Mouse (Mus musculus): ENCODE results near the gene Rflnb.
"Not testable (repeated sequence)": the region's sequence is repeated elsewhere in the genome, so short reads cannot be mapped to it uniquely, and the experiment has no call there.

Rflnb gene

DNA sequence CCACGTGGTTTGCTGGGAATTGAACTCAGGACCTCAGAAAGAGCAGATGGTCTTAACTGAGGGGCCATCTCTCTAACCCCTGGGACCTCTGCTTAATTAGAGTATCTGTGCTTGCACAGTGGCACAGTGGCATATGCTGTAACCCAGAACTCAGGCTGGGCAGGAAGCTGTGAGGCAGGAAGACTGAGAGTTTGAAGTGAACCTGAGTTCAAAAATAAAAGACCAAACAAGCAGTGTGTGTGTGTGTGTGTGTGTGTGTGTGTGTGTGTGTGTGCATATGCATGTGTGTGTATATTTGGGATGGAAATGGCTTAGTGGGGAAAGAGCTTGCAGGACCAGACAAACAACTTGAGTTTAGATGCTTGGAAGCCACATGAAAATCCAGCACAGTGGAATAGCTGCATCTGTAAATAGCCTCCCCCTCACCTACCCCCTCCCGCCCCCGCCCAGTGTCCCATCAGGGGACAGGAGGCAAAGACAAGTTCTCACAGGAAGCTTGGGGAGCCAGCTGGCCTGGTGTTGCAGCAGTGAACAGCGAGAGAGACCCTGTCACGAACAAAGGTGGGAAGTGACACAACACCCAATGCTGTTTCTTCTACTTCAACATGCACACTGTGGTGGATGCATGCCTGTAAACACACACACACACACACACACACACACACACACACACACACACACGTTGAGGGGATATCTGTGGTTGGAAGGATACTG, 10.2 kb upstream of the Rflnb start:
- no peak for DNase-seq (ENCODE audit: low spot score in 2 of 2)

DNA sequence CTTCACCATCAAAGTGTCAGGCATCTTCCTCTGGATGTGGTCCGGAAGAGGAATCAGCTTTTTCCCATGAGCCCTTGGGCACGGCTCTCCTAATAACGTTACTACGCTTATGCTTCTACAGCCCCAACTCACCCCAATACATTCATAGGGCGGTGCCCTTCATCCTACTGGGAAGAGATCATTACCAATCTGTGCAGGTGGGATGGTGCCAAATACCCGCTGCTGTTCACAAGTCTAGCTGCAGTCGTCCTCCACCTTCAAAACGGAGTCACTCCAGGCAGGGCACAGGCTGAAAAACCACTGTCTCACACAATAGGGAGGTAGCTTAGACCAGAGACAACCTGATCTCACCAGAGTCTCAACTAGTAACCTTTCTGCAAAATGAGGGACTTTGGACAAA, 7.6 kb upstream of the Rflnb start:
- no peak for DNase-seq (ENCODE audit: low spot score in 2 of 2)

DNA sequence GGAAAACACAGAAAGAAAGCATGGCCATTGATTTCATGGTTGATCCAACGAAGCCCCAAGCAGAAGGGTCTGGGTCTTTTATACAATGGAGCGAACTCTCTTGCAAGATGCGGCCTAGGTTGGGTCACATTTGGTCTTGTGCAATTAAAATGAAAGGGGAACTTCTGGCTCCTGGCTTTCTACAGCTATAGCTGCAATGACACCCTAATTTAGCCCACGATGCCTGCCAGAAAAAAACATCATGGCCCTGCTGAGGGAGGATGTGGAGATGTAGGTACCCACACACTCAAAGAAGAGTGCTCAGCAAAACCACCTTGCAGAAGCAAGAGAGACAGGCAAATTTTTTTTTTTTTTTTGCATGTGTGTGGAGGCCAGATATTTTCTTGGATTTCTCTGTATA, 6.3 kb upstream of the Rflnb start:
- DNase-seq (ENCODE audit: low spot score in 2 of 2) = no peak

DNA sequence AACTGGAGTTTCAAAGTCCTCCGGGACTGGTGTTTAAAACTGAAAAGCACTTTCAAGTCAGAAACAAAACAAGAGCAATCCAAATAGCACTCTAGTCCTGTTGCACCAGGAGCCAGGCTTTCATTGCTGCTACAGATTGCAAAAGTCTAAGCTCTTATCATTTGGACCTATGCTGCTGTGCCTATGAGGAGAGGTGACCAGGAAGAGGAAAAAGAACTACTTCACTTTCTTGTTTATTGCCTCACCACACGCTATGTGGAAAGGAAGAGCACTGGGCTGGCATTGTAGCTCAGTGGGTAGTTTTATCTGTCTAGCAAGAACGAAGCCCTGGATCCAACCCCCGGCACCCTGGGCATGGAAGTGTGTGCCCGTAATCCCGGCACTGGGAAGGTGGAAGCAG, 5.8 kb upstream of the Rflnb start:
- no peak for DNase-seq (ENCODE audit: low spot score in 2 of 2)

DNA sequence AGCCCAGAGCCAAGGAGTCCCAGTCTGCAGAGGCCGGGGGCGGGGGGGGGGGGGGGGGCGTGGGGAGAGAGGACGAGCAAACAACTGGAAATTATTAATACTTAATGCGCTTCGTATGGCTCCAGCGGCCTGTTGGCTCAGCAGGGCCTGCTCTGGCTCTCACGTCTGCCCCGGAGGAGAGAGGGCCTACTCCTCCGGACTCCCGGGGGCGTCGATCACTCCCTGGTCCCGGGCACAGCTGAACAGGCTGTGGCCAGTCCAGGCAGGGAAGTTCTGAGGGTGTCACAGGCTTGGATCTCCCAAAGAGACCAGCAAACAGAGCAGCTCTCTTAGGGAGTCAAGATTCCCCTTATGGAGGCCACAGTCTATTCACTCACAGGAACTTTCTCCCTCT, 487 bp upstream of the Rflnb start:
- peak in 1 of 2 experiments; percentile 31 for DNase-seq (ENCODE audit: low spot score in 2 of 2)

DNA sequence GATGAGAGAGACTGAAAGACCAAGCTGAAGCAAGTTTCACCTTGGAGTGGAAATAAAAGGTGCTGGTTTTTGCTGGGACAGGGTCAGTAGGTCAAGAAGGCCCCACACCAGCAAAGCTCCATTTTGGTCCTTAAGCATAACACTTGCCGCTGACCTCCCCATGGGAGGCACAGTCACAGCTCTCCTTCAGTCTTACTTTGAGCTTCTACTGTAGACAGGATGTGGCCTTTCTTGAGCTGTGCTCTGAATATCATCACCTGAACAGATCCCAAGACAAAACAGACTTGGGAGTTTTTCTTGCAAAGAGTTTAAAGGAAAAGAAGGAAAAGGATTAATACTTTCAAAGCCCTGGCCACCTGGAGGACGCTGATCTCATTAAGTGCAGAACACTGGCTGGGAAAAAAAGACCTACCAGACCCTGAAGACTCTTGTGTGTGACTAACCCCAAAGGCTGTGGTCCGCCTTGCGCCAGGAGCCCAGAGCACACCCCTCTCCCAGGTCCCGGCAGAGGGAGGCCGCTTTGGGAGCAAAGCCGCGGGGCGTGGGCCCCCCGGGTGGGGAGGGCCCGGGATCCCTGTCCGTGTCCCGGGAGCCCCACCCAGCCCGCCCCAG, 949 bp downstream of the Rflnb start:
- no peak for DNase-seq (ENCODE audit: low spot score in 2 of 2)

DNA sequence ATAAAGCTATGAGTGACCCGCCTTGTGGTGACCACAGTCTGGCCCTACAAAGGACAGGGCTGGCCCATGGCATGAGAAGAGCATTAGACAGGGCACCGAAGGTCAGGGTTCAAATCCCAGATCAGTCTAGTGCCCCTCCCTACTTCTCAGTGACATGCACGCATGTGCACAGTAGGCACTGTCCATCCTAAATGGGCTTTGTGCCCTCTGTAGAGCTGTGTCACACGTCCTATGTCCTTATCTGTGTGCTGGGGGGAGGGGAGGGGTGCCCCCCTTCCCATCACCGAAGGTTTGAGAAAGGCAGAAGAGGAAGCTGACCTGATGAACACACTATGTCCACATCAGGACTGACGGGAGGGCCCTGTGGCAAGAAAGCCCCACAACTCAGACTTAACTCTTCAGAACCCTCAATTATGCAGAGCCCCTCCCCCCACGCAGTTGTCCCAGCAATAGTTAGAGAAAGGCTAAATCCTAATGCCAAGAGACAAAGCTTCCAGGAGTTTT, 2.5 kb downstream of the Rflnb start:
- no peak for DNase-seq (ENCODE audit: low spot score in 2 of 2)

DNA sequence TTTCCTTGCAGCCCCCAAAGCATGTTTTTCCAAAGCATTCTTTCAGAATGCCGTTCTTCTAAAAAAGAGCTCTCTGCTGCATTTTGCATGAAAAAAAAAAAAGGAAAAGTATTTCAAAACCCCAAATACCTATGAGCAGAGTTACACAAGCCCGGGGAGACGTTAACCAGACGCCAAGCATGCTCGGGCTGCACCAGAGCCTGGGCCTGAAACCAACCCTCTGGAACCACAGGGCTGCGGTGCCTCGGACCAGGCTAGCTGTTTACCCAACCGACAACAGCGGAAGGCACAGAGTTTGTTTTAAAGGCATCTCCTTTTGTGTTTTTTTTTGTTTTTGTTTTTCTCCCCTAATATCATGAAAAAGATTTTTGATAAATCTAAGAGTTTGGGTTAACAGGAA, 6.7 kb downstream of the Rflnb start:
- DNase-seq (ENCODE audit: low spot score in 2 of 2) = no peak

DNA sequence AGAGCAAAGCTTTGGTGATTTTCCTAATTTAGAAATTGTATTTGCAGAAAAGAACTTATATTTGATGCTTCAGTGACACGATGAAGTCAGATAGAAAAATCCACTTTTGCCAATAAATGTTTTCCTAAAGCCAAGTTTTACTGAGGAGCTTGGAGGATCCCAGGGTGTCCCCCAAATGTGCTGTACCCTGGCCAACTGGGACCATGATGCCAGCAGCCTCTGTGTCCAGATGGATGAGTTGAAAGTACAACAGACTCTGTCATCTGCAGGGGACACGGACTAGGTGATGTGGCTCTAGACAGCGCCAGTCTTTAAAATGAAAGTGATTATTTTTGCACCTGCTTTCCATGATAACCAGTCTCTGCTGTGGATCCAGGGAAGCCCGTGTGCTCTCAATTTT, 7.7 kb downstream of the Rflnb start:
- no peak for DNase-seq (ENCODE audit: low spot score in 2 of 2)

DNA sequence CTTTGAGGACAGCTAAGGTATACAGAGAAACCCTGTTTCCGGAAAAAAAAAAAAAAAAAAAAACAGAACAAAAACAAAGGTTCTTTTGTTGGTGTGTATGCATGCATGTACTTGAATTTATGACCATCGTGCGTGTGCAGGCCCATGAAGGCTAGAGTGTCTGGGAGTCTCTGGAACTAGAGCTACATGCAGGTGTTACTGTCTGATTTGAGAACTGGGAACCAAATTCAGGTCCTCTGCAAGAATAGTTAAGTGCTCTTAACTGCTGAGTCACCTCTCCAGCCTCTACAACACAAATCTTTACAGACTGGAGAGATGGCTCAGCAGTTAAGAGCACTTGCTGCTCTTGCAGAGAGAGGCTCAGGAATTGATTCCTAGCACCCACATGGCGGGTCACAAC, 11.8 kb downstream of the Rflnb start:
- no peak for DNase-seq (ENCODE audit: low spot score in 2 of 2)

DNA sequence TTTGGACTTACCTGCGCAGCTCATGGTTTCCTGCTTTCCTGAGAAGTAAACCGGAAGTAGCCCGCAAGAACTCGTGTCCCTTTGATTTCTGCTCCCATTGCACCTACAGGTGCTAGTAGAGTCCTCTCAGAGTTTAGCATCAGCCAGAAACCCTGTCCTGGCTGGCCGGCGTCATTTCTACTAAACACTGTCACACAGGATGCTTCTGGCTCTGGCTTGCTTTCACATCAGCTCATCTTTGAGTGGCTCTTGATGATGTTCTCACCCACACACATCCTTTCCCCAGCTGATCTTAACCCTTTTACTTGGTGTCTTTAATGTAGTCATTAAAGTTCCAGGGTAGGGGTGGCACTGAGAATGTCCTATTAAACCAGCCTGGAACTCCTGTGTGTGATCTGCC, 12.3 kb downstream of the Rflnb start:
- DNase-seq (ENCODE audit: low spot score in 2 of 2) = no peak

DNA sequence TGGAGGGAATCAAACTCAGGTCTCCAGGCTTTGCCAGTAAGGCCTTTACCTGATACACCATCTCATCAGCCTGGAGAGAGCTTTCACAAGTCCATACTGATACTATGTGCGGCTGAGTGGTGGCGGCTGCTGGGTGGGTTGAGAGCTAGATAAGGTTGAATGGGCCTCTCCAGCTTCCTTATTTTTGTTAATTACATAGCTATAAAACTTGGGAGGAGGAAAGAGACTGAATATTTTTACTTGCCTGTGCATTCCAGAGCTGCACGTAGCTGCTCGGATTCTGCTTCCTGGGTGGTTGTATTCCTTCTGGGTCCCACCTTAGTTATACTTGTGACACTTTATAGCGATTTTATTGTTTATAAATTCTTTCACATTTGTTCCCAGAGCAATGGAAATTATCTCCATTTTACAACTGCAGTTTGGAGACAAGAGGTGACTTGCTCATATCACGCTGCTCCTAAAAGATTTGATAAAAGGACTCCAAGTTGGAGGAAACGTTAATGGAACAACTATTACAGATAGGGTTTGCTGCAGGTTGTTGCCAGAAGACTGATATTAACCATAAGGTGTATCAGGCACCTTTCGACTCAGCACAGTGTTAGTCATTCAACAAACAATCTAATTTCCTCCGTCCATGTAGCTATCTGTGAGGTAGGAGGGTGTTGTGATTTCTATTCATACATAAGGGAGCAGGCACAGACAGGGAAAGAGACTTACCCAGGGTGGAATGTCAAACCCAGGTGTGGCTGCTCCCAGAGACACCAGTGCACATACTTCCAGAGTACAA, 16.6 kb downstream of the Rflnb start:
- no peak for DNase-seq (ENCODE audit: low spot score in 2 of 2)

DNA sequence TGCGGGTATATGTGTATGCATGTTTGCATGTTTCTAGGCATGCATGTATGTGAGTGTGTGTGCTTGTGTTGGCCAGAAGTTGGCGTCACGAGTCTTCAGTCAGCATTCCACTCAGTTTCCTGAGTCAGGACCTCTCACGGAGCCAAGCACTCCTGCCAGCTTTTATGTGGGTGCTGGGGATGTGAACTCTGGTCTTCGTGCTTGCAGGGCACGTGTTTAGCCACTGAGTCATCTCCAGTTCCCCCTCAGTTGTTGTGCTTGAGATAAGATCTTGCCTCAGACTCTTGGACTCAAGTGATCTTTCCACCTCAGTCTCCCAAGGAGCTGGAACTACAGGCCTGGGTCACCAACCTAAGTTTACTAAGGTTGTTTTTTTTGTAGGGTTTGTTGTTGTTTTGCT, 18.5 kb downstream of the Rflnb start:
- no peak for DNase-seq (ENCODE audit: low spot score in 2 of 2)

DNA sequence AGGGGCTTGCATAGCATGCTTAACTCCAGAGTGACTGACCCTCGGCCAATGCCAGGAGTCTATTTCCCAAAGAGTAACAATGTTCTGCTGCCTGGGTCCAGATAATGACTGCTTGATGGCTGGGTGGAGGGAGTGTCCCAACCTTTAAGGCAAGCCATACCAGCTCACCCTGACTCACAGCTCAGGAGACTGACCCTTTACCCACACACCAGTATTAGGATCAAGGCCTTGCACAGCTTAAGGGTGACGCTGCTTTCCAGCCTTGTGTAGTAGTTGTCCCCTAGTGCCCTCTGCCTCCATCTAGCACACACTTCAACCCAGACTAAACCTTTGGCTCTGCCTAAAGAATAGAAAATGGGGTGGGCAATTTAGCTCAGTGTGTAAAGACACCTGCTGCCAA, 19.4 kb downstream of the Rflnb start:
- DNase-seq (ENCODE audit: low spot score in 2 of 2) = no peak

DNA sequence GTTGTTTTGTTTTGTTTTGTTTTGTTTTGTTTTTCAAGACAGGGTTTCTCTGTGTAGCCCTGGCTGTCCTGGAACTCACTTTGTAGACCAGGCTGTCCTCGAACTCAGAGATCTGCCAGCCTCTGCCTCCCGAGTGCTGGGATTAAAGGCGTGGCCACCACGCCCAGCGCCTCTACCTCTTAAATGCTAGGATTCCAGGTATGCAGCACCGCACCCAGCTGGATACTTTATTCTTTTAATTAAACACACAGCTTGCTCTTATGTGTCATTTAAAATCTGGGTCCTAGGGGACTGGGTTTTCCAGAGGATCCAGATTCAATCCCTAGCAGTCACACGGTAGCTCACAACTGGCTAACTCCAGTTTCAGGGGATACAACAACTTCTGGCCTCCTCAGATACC, 23.3 kb downstream of the Rflnb start:
- DNase-seq (ENCODE audit: low spot score in 2 of 2) = not testable (repeated sequence)

DNA sequence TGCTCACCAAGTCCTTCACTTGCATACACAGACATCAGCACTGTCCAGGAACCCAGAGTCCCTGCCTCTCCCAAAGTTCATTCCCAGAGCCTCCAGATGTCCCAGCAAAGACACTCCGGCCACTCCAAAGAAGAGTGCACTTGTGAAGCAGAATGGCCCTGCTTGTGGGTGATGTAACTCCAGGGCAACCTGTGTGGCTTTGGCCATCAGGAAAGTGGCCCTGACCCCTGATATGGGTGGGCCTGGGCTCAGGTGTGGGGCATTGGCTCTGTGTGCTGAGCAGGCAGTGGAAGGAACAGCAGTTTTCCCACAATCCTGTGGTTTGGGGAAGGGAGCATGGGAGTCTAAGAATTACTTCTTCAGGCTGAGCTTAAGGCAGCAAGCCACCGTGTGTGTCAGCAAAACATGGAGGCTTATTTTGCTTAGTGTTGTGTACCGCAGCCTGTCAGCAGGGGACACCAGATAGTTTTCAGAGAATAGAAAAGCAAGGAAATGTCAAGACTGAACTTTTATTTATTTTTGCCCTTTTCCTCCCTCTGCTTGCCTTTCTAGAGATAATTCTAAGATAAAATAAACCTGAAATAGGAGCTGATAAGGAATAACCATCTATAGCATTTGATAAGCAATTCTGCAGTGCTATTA, 26.2 kb downstream of the Rflnb start:
- no peak for DNase-seq (ENCODE audit: low spot score in 2 of 2)

DNA sequence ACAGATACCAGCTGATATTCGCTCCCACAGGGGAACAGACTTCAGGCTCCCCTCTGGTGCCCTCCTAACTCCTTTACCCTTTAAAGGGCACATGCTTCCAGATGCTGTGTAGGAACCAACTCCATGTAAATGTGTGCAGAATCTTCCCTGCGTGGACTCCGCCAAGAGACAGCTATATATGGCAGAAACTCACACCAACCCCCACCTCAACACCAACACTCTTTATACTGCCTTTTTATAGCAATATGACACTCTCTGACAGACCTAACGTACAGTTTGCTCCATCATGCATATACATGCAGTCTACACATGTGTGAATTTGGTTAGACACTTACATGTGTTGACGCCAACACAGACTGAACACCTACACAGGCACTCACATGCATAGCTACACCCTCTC, 26.9 kb downstream of the Rflnb start:
- no peak for DNase-seq (ENCODE audit: low spot score in 2 of 2)

DNA sequence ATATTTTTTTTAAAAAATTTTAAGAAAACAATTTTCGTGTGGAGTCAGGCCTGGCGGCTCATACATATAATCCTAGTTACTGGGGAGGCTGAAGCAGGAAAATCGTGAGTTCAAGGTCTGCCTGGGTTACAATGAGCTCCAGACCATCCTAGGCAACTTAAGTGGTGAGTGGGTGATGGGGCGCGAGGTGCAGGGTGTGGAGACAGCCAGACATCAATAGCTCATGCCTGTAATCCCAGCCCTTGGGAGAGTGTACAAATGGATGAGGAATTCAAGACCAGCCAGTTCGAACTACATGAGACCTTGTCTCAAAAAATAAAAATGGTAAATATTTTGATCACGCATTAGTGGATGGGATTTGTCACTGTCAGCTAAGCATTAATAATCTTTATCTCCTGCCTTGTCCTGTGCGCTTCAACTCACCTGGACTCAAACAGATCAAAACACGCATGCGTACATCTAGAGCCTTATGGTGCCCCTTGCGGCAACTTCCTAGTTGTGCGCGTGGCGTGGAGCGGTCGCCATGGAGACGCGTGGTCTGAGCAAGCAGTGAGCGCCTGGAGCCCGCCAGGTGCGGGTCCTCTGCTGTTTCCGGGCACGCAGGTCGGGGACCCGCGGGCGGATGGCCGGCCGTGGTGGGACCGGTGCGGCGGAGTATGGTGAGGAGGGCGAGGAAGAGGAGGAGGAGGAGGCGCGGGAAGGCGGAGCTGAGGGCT, 28.0 kb downstream of the Rflnb start, which contains the start of gene 1700016K19Rik:
TSS of gene 1700016K19Rik (plus strand) at position 473 of the 716 bp plus-strand sequence.
- DNase-seq (ENCODE audit: low spot score in 2 of 2) = peak; percentile 49 to 86

DNA sequence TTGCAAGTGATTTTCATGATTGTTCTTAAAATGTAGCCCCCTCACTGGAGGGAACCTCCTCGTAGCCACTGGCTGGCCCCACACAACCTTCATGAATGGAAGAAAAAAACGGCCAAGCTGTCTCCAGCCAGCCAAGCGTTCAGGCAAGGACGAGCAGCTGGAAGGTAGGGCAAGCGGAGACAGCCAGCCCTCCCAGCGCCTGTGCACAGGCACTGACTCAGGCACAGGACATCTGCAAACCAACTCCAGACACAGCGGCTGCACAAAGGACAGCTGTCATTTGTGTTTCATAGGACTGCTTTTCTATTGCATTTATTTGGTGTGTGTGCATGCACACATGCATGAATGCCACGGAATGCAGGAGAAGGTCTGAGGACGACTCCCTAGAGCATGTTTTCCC, 33.2 kb downstream of the Rflnb start:
- no peak for DNase-seq (ENCODE audit: low spot score in 2 of 2)

DNA sequence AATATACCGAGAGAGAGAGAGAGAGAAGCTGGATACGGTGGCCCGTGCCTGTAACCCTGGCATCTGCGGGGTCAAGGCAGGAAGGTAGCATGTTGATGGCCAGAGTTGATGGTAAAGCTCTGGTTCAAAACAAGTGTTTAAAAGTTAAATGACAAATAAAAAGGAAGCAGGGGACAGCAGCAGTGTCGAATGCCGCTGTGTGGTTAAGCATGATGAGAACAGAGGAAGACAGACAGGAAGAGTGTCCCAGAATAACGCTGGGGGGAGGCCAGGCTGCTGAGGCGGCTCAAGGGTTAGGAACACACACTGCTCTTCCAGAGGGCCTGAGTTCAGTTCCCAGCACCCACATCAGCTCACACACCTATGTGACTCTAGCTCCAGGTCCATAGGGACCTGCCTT, 35.1 kb downstream of the Rflnb start:
- no peak for DNase-seq (ENCODE audit: low spot score in 2 of 2)

DNA sequence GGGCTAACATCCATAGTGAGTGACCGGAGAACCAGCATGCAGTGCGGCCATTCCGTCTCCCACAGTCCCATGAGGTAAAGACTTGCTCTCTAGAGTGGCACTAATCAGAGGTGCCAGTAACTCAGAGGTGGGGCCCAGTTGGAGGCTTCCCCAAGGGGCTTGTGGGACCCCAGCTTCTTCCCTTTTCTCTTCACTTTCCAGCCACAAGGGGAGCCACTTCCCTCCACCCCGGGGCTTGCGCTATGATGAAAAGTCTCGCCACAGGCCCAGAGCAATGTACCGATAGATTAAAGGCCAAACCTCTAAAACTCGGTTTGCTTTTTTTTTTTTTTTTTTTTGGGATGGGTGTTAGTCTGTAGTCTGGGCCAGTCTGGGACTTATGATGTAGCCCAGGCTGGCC, 35.7 kb downstream of the Rflnb start:
- peak in 1 of 2 experiments; percentile 32 for DNase-seq (ENCODE audit: low spot score in 2 of 2)
